Mouse (Mus musculus): Measurements from ENCODE around the gene Fbxo9.
"Not testable (repeated sequence)": the region's sequence is repeated elsewhere in the genome, so short reads cannot be mapped to it uniquely, and the experiment has no call there.

The Fbxo9 gene

GRCm38 (mm10) chr9:78107912-78108795, 711 bp downstream of the Fbxo9 start:
- DNase-seq (ENCODE audit: low read depth, low spot score): peak; percentile 92

GRCm38 (mm10) chr9:78107582-78107911, 1.3 kb downstream of the Fbxo9 start:
- peak; percentile 73 for DNase-seq (ENCODE audit: low read depth, low spot score)

GRCm38 (mm10) chr9:78106821-78107220, 2.0 kb downstream of the Fbxo9 start:
- DNase-seq (ENCODE audit: low read depth, low spot score): no peak

GRCm38 (mm10) chr9:78105501-78105932, 3.3 kb downstream of the Fbxo9 start:
- DNase-seq (ENCODE audit: low read depth, low spot score): no peak

- DNase-seq (ENCODE audit: low read depth, low spot score): no peak
These were observed 3.9 kb downstream of the Fbxo9 start for GRCm38 (mm10) chr9:78104973-78105372.

GRCm38 (mm10) chr9:78103965-78104560, 4.8 kb downstream of the Fbxo9 start:
- peak; percentile 69 for DNase-seq (ENCODE audit: low read depth, low spot score)

GRCm38 (mm10) chr9:78101431-78101830, 7.4 kb downstream of the Fbxo9 start:
- DNase-seq (ENCODE audit: low read depth, low spot score): peak; percentile 85

- DNase-seq (ENCODE audit: low read depth, low spot score): no peak
These were observed 7.9 kb downstream of the Fbxo9 start for GRCm38 (mm10) chr9:78100956-78101355.

- DNase-seq (ENCODE audit: low read depth, low spot score): peak; percentile 41
These were observed 12.5 kb downstream of the Fbxo9 start for GRCm38 (mm10) chr9:78096376-78096775.

GRCm38 (mm10) chr9:78095686-78096085, 13.2 kb downstream of the Fbxo9 start:
- no peak for DNase-seq (ENCODE audit: low read depth, low spot score)

GRCm38 (mm10) chr9:78090596-78090995, 18.3 kb downstream of the Fbxo9 start:
- DNase-seq (ENCODE audit: low read depth, low spot score): no peak

GRCm38 (mm10) chr9:78089906-78090305, 19.0 kb downstream of the Fbxo9 start:
- no peak for DNase-seq (ENCODE audit: low read depth, low spot score)

GRCm38 (mm10) chr9:78088971-78089370, 19.9 kb downstream of the Fbxo9 start:
- DNase-seq (ENCODE audit: low read depth, low spot score): no peak

- no peak for DNase-seq (ENCODE audit: low read depth, low spot score)
These were observed 20.3 kb downstream of the Fbxo9 start for GRCm38 (mm10) chr9:78088521-78088920.

GRCm38 (mm10) chr9:78087751-78088150, 21.1 kb downstream of the Fbxo9 start:
- DNase-seq (ENCODE audit: low read depth, low spot score): no peak

GRCm38 (mm10) chr9:78085722-78086287, 23.1 kb downstream of the Fbxo9 start:
- no peak for DNase-seq (ENCODE audit: low read depth, low spot score)

GRCm38 (mm10) chr9:78084341-78084740, 24.5 kb downstream of the Fbxo9 start:
- no peak for DNase-seq (ENCODE audit: low read depth, low spot score)

GRCm38 (mm10) chr9:78081835-78082234, 27.0 kb downstream of the Fbxo9 start:
- DNase-seq (ENCODE audit: low read depth, low spot score): no peak

GRCm38 (mm10) chr9:78078240-78078639, 30.6 kb downstream of the Fbxo9 start:
- peak; percentile 12 for DNase-seq (ENCODE audit: low read depth, low spot score)

- DNase-seq (ENCODE audit: low read depth, low spot score): no peak
These were observed 33.6 kb downstream of the Fbxo9 start for GRCm38 (mm10) chr9:78075256-78075655.

- DNase-seq (ENCODE audit: low read depth, low spot score): no peak
These were observed 35.0 kb downstream of the Fbxo9 start for GRCm38 (mm10) chr9:78073713-78074340.

- not testable (repeated sequence) for DNase-seq (ENCODE audit: low read depth, low spot score)
These were observed 35.6 kb downstream of the Fbxo9 start for GRCm38 (mm10) chr9:78073291-78073690.

Measured in A20 (cell line).